In the genomic region with DNA sequence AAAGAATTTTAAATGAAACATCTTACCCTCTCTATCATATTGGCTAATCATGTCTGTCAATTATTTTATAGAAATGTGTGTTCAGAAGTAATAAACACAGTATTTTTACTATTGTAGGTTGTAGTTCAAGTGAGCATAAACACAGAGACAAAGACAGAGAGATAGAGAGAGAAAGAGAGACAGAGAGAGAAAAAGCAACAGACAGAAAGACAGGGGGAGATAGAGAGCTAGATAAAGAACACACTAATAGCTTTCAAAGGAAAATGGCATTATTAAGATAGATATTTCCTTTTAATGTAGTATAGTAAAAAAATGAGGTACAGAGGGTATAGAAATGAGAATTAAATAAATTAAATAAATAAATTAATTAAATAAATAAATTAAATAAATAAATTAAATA, we compare ENCODE assay signal across 20 mouse cellular contexts.
"Had no signal": no experiment of that assay in that cellular context is flagged by ENCODE, and none has a peak within 500 bp of the region (broad histone marks: within the 10 kb centered on the region; RNA-seq: fewer than 3 reads in every experiment).

No protein-coding gene starts in this region.

- H3K36me3 ChIP-seq: lung, embryonic 15.5 days; midbrain, embryonic 10.5 days; midbrain, embryonic 12.5 days; neural tube, embryonic 13.5 days; neural tube, embryonic 15.5 days had no signal

- H3K9ac ChIP-seq: liver, postnatal 0 days; lung, embryonic 15.5 days; midbrain, embryonic 12.5 days; neural tube, embryonic 13.5 days; neural tube, embryonic 15.5 days had no signal

- H3K4me1 ChIP-seq: lung, embryonic 15.5 days; midbrain, embryonic 10.5 days; midbrain, embryonic 12.5 days; neural tube, embryonic 13.5 days; neural tube, embryonic 15.5 days had no signal

- ATAC-seq: liver, postnatal 0 days; lung, postnatal 0 days; midbrain, embryonic 16.5 days had no signal

- H3K4me3 ChIP-seq: lung, embryonic 15.5 days; midbrain, embryonic 10.5 days; midbrain, embryonic 12.5 days; myocyte; neural tube, embryonic 13.5 days; neural tube, embryonic 15.5 days had no signal

- H3K27me3 ChIP-seq: lung, embryonic 15.5 days; midbrain, embryonic 12.5 days; neural tube, embryonic 13.5 days; neural tube, embryonic 15.5 days had no signal

- H3K4me2 ChIP-seq: lung, embryonic 15.5 days; midbrain, embryonic 12.5 days; neural tube, embryonic 13.5 days; neural tube, embryonic 15.5 days had no signal

- DNase-seq: liver, postnatal 0 days; lung, adult 2 months; lung, postnatal 4 days; midbrain, embryonic 14.5 days; retina, postnatal 1 day; right cerebral cortex, adult 18-20 months; right cerebral cortex, postnatal 25 days; right cerebral cortex, postnatal 4 days; spleen, adult 18-20 months; thymus, adult 18-20 months; thymus, postnatal 14 days; thymus, postnatal 36 days had no signal

- H3K27ac ChIP-seq: lung, embryonic 15.5 days; midbrain, embryonic 10.5 days; midbrain, embryonic 12.5 days; neural tube, embryonic 13.5 days; neural tube, embryonic 15.5 days had no signal

- H3K9me3 ChIP-seq: lung, embryonic 15.5 days; midbrain, embryonic 10.5 days; midbrain, embryonic 12.5 days; neural tube, embryonic 15.5 days had no signal
